Mouse (Mus musculus): Measurements from ENCODE around the gene Slc5a2. TPM values are rescaled to one million over a fixed set of nuclear protein-coding genes. Genes with fewer than 3 reads are reported as not detected.

Slc5a2 gene
- polyA plus RNA-seq, 1 experiment from 2014 or later = 0.23 TPM

DNA sequence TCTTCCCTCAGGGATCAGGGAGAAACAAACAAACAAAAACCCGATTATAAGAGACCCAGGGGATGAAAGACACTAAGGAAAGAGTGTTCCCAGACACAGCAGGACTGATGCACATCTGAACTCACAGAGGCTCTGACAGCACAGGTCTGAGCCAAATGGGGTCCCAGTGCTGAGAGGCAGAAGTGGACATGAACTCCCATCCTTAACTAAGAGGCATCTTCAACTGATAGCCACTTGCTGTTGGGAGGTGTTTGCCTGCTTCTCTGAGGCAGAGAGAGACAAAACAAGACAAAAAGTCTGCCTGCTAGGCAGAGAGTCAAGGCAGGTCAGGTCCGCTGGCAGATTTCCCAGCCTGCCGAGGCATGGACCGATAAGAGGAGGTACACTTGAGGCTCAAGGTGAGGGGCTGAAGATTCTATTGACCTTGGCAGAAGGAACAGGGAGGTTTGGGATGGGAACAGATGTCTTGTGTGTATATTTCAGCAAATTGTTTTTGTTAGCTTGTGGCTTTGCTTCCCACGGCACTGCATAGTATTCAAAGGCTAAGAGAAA lies 8.6 kb upstream of the Slc5a2 start:
- ATAC-seq = peak; percentile 11; the same call in 1 of the 2 replicates
- no peak for DNase-seq (ENCODE audit: low spot score)
- Histone ChIP-seq H3K4me2 (replicated peaks; ENCODE audit: low read depth, low read length) (no peak overlapping the region), H3K4me1 (ENCODE audit: insufficient read depth, low read depth, low read length) (no peaks in the 10 kb centered on the region; the same call in 1 of the 2 replicates), H3K27ac (ENCODE audit: low read length) (no peak overlapping the region), H3K9me3 (ENCODE audit: low read length) (no peaks in the 10 kb centered on the region), H3K9ac (replicated peaks; ENCODE audit: low read depth) (no peak overlapping the region), H3K4me3 (ENCODE audit: low read depth, low read length) (no peak overlapping the region), H3K27me3 (replicated peaks; ENCODE audit: insufficient read depth, low read length) (no peaks in the 10 kb centered on the region), H3K36me3 (ENCODE audit: insufficient read depth, low read length) (peaks cover 13% of the 10 kb centered on the region; the same call in 1 of the 2 replicates)
- 6% methylated on average over 5 of the region's 5 CpGs for WGBS
- TF ChIP-seq CTCF (IDR thresholded peaks at IDR 0.05) (no peak), EP300 (IDR thresholded peaks at IDR 0.05) (no peak)

GRCm38 (mm10) chr7:128266056-128266455 lies 599 bp downstream of the Slc5a2 start:
- no peaks in the 10 kb centered on the region for H3K27me3 ChIP-seq (replicated peaks; ENCODE audit: insufficient read depth, low read length)
- ATAC-seq (no peak), DNase-seq (ENCODE audit: low spot score) (no peak)
- TF ChIP-seq CTCF (IDR thresholded peaks at IDR 0.05) = no peak
- no peak for TF ChIP-seq EP300 (IDR thresholded peaks at IDR 0.05)
- no peak overlapping the region for H3K27ac ChIP-seq (ENCODE audit: low read length)
- H3K9me3 ChIP-seq (ENCODE audit: low read length) = no peaks in the 10 kb centered on the region
- H3K4me1 ChIP-seq (ENCODE audit: insufficient read depth, low read depth, low read length) = no peaks in the 10 kb centered on the region
- H3K9ac ChIP-seq (replicated peaks; ENCODE audit: low read depth) = no peak overlapping the region
- no peak overlapping the region for H3K4me2 ChIP-seq (replicated peaks; ENCODE audit: low read depth, low read length)
- 67% methylated on average over 3 of the region's 5 CpGs for WGBS
- no peak overlapping the region for H3K4me3 ChIP-seq (ENCODE audit: low read depth, low read length)
- peaks cover 1% of the 10 kb centered on the region; the same call in 1 of the 2 replicates for H3K36me3 ChIP-seq (ENCODE audit: insufficient read depth, low read length)

GRCm38 (mm10) chr7:128267391-128267790 lies 1.9 kb downstream of the Slc5a2 start:
- no peak overlapping the region for H3K4me3 ChIP-seq (ENCODE audit: low read depth, low read length)
- no peaks in the 10 kb centered on the region for H3K27me3 ChIP-seq (replicated peaks; ENCODE audit: insufficient read depth, low read length)
- no peaks in the 10 kb centered on the region for H3K9me3 ChIP-seq (ENCODE audit: low read length)
- WGBS = 59% methylated on average over 13 of the region's 13 CpGs
- no peak for DNase-seq (ENCODE audit: low spot score)
- no peak overlapping the region for H3K4me2 ChIP-seq (replicated peaks; ENCODE audit: low read depth, low read length)
- ATAC-seq = no peak
- no peak for TF ChIP-seq EP300 (IDR thresholded peaks at IDR 0.05)
- H3K9ac ChIP-seq (replicated peaks; ENCODE audit: low read depth) = no peak overlapping the region
- H3K4me1 ChIP-seq (ENCODE audit: insufficient read depth, low read depth, low read length) = no peaks in the 10 kb centered on the region
- peaks cover 14% of the 10 kb centered on the region; the same call in 1 of the 2 replicates for H3K36me3 ChIP-seq (ENCODE audit: insufficient read depth, low read length)
- no peak overlapping the region for H3K27ac ChIP-seq (ENCODE audit: low read length)

GRCm38 (mm10) chr7:128267813-128268212 lies 2.4 kb downstream of the Slc5a2 start:
- DNase-seq (ENCODE audit: low spot score) = no peak
- no peaks in the 10 kb centered on the region for H3K27me3 ChIP-seq (replicated peaks; ENCODE audit: insufficient read depth, low read length)
- no peaks in the 10 kb centered on the region for H3K9me3 ChIP-seq (ENCODE audit: low read length)
- no peak overlapping the region for H3K4me3 ChIP-seq (ENCODE audit: low read depth, low read length)
- H3K36me3 ChIP-seq (ENCODE audit: insufficient read depth, low read length) = peaks cover 14% of the 10 kb centered on the region; the same call in 1 of the 2 replicates
- no peak overlapping the region for H3K27ac ChIP-seq (ENCODE audit: low read length)
- 79% methylated on average over 7 of the region's 7 CpGs for whole genome bisulfite sequencing
- TF ChIP-seq CTCF (IDR thresholded peaks at IDR 0.05) (no peak), EP300 (IDR thresholded peaks at IDR 0.05) (no peak)
- H3K9ac ChIP-seq (replicated peaks; ENCODE audit: low read depth) = no peak overlapping the region
- H3K4me2 ChIP-seq (replicated peaks; ENCODE audit: low read depth, low read length) = no peak overlapping the region
- H3K4me1 ChIP-seq (ENCODE audit: insufficient read depth, low read depth, low read length) = no peaks in the 10 kb centered on the region
- no peak for ATAC-seq

GRCm38 (mm10) chr7:128270431-128270850 lies 5.0 kb downstream of the Slc5a2 start:
- 0 out of 2 replicates have a peak, but pooled peaks have one; percentile 28 for ATAC-seq

GRCm38 (mm10) chr7:128271496-128271895 lies 6.0 kb downstream of the Slc5a2 start:
- no peaks in the 10 kb centered on the region for H3K9me3 ChIP-seq (ENCODE audit: low read length)
- no peaks in the 10 kb centered on the region for H3K4me1 ChIP-seq (ENCODE audit: insufficient read depth, low read depth, low read length)
- H3K4me3 ChIP-seq (ENCODE audit: low read depth, low read length) = no peak overlapping the region
- ATAC-seq (no peak), DNase-seq (ENCODE audit: low spot score) (no peak)
- H3K9ac ChIP-seq (replicated peaks; ENCODE audit: low read depth) = no peak overlapping the region
- TF ChIP-seq EP300 (IDR thresholded peaks at IDR 0.05) = no peak
- TF ChIP-seq CTCF (IDR thresholded peaks at IDR 0.05) = no peak
- peaks cover 32% of the 10 kb centered on the region for H3K36me3 ChIP-seq (ENCODE audit: insufficient read depth, low read length)
- no peaks in the 10 kb centered on the region for H3K27me3 ChIP-seq (replicated peaks; ENCODE audit: insufficient read depth, low read length)
- 88% methylated on average over 9 of the region's 9 CpGs for WGBS
- no peak overlapping the region for H3K27ac ChIP-seq (ENCODE audit: low read length)
- no peak overlapping the region for H3K4me2 ChIP-seq (replicated peaks; ENCODE audit: low read depth, low read length)

More at GRCm38 (mm10) chr7:128270431-128270850, 5.0 kb downstream of the Slc5a2 start:
- peaks cover 23% of the 10 kb centered on the region for H3K36me3 ChIP-seq (ENCODE audit: insufficient read depth, low read length)
- no peaks in the 10 kb centered on the region for H3K4me1 ChIP-seq (ENCODE audit: insufficient read depth, low read depth, low read length)
- TF ChIP-seq CTCF (IDR thresholded peaks at IDR 0.05) (no peak), EP300 (IDR thresholded peaks at IDR 0.05) (no peak)
- DNase-seq (ENCODE audit: low spot score) = no peak
- H3K9ac ChIP-seq (replicated peaks; ENCODE audit: low read depth) = no peak overlapping the region
- no peak overlapping the region for H3K27ac ChIP-seq (ENCODE audit: low read length)
- no peaks in the 10 kb centered on the region for H3K27me3 ChIP-seq (replicated peaks; ENCODE audit: insufficient read depth, low read length)
- no peaks in the 10 kb centered on the region for H3K9me3 ChIP-seq (ENCODE audit: low read length)
- H3K4me2 ChIP-seq (replicated peaks; ENCODE audit: low read depth, low read length) = no peak overlapping the region
- H3K4me3 ChIP-seq (ENCODE audit: low read depth, low read length) = no peak overlapping the region
- 42% methylated on average over 13 of the region's 13 CpGs for WGBS
